Mouse (Mus musculus) right cerebral cortex, postnatal 14 days (tissue): ENCODE data around the gene Dera.
A peak's percentile ranks its signal among the peaks of the same experiment; 100 is the strongest.
"Not testable (repeated sequence)": the region's sequence is repeated elsewhere in the genome, so short reads cannot be mapped to it uniquely, and the experiment has no call there.

Source experiments
- DNase-seq: peaks from one replicate; pipeline ENCODE4 v3.0.0; 2022

The Dera gene

DNA sequence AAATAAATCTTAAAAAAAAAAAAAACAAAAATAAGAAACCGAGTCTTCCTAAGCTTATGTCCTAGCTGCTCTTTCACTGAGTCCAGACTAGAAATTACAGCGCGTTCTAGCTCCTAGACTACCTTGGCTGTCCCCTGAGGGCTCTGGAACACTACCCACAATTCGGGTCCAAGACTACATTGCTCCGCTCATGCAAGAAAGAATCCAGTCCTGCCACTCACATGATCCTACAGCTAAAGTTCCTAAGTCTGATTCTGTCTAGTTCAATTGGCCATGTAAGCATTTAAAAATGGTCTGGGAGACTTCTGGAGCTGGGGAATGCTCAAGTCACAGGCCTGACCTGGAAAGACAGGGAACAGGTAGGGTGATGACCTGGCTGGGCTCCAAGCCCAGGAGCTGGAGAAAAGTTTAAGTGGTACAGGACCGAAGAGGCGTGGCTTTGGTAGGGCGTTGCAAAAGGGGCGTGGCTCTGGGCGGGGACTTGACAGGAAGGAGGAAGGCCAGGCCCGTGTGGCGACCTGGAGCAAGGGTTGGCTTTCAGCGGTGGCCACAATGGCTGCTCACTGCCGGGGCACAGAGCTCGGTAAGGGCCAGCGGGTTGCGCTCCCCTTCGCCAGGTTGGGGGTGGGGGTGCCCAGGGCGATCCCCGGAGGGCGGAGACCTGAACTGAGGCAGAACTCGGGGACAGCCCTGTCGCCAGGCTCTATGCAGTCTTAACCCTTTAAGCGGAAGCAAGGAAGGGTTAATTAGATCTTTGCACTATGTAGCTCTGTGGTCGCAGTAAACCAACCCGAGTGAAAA, at the start of gene Dera:
Gene Dera (plus strand): TSS at position 491 of the 801 bp plus-strand sequence.
- peak; percentile 69 for DNase-seq

- no peak for DNase-seq
Observed at GRCm38 (mm10) chr6:137706209-137706608, 48.1 kb upstream of the Dera start.

DNA sequence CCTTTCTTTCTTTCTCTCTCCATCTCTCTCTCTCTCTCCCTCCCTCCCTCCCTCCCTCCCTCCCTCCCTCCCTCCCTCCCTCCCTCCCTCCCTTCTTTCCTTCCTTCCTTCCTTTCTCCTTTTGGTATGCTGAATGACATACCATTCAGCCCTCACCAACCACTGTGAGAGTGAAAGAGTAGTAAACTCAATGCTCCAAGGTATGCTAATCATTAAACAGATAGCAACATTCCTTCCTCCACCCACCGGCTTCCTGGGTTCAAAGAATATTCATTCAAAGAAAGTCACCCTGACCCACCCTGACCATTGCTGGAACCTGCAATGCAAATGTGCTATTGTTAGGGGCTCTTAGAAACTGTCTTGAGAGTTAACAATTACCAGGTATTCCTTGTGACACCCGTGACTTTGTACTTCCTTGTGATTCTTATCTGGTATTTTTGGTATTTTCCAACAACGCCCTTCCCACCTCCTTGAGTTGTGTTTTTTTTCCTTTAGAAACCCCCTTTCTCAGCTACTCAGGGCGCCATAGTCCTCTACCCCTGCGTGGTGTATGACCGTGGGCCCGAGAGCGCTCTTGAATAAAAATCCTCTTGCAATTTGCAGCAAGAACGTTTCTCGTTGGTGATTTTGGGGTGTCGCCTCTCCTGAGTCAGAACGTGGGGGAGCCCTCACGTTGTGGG, 45.5 kb upstream of the Dera start:
- not testable (repeated sequence) for DNase-seq

- no peak for DNase-seq
Observed at GRCm38 (mm10) chr6:137710179-137711037, 43.9 kb upstream of the Dera start.

GRCm38 (mm10) chr6:137712654-137713309, 41.6 kb upstream of the Dera start:
- DNase-seq: no peak

DNA sequence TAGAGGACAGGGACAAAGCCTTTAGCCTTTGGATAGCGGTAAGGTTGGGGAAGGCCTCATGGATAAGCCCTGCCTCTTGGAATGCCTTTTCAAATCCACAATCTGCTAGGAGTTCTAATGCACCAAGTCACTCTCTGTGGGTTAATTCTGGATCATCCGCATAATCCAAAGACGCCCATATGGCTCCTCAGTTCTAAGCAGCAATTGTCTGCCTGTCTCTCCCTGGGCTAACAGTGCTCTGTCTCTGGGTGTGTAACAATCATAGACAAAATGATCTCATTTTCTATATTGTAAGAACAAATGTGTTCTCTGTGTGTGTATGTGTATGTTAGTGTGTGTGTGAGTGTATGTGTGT, 41.1 kb upstream of the Dera start:
- no peak for DNase-seq

GRCm38 (mm10) chr6:137716802-137717201, 37.5 kb upstream of the Dera start:
- DNase-seq: no peak

DNA sequence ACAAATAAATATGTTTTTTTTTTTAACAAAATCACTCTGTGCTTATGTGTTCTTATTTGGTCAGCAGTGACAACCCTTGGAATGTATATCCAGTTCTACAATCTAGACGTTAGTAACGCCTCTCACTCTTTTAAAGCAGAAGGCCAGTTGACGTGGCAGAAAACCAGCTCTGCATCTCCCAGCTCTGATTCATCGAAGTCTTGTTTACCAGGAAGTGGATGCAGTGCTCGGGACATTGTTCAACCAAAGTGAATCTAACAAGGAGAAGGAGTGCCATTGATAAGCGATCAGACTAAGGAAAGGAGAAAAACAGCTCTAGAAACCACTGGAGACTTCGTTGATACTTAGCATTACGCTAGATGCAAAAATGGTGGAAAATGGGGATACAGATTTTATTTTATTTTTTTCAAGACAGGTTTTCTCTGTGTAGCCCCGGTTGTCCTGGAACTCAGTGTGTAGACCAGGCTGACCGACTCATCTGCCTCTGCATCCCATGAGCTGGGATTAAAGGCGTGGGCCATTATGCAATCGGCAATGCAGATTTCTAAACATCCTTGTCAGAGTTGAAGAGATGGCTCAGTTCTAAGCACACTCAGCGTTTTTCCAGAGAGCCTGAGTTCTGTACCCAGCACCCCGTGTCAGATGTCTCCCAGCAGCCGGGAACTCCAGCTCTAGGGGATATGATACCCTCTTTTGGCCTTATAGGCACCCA, 32.0 kb upstream of the Dera start:
- DNase-seq: no peak

- no peak for DNase-seq
Observed at GRCm38 (mm10) chr6:137723898-137724297, 30.4 kb upstream of the Dera start.

- no peak for DNase-seq
Observed at GRCm38 (mm10) chr6:137734460-137734845, 19.9 kb upstream of the Dera start.

DNA sequence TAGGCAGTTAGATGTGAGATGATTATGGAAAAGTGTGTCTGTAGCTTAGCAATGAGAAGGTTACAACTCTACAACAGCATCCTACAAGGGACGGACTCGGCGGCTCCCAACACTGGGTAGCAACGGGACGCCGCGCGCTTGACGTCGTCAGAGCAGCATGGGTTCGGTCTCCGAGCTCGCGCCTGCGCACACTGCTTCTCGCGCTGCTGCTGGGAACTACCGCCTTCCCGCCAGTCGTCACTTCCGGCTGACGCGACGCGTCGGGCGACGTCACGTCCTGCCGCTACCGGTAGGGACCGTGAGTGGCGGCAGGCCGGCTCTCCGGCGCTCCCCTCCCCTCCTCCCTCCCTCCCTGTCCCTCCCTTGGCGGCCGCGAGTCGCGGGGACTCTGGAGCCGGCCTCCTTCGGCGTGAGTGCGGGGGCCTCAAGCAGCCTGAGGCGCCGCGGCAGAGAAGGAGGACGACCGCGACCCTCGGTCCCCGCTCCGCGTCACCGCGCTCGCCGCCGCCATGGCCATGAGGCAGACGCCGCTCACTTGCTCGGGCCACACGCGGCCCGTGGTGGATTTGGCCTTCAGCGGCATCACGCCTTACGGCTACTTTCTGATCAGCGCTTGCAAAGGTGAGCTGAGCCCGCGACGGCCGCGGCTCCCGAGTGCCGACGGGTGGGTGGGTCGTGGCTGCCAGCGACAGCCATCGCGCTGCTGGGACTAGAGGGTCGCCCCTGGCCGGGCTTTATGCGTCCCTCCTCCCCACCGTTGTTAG, 19.3 kb upstream of the Dera start, which contains the start of gene Strap:
Gene Strap (plus strand): TSS at position 233 of the 764 bp plus-strand sequence.
- DNase-seq: peak; percentile 97

DNA sequence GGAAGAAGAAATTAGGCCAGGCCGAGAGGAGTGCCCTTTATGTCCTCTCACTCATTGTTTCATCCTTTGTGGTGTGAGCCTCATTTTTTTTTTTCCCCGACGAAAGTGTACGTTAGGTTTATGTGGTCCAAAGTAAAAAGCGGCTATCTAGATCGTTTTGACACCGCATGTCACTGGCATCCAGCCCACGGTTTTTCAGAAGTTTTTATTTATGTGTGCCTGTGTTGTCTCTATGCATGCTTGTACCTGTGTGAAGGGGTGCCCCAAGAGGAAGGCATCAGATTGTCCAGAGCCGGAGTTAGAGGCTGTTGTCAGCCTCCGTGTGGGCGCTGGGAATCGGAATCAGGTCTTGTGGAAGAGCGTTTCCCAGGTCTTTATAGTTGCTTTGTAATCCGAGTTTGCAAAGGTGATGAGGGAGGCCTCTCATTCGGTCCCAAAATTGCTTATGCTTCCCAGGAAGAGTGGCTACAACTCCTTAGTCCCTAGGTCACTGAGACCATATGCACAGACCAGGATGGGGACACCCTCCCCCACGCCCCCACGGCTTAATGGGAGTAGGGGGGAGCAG, 18.6 kb upstream of the Dera start:
- DNase-seq: no peak

DNA sequence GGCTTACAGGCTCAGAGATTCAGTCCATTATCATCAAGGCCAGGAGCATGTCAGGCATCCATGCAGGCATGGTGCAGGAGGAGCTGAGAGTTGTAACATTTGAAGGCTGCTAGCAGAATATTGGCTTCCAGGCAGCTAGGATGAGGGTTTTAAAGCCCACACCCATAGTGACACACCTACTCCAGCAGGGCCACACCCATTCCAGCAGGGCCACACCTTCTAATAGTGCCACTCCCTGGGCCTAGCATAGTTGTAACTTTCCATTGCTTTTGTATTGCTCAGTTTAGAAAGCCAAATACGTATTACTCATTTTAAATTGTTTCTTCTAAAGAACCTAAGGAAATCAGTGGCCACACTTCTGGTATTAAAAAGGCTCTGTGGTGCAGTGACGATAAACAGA, 13.4 kb upstream of the Dera start:
- no peak for DNase-seq

DNA sequence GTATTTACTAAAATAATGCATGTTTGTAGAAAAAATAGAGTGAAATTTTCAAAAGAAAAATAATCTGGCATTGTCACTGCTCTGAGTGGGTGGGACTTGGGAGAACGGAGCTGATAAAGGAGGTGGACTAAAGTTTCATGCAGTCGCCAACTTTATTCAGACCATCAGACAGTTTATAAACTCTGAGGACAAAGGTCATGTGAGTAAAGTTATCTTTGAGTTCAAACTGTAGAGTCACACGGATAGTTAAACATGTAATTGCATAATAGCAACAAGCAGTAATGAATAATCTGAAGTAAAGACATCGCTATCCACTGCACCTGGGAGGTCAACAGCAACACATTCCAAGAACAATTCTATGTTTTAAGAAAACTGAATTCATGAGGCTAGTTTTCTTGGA, 9.6 kb upstream of the Dera start:
- DNase-seq: no peak

GRCm38 (mm10) chr6:137747174-137747928, 7.0 kb upstream of the Dera start:
- DNase-seq: no peak

DNA sequence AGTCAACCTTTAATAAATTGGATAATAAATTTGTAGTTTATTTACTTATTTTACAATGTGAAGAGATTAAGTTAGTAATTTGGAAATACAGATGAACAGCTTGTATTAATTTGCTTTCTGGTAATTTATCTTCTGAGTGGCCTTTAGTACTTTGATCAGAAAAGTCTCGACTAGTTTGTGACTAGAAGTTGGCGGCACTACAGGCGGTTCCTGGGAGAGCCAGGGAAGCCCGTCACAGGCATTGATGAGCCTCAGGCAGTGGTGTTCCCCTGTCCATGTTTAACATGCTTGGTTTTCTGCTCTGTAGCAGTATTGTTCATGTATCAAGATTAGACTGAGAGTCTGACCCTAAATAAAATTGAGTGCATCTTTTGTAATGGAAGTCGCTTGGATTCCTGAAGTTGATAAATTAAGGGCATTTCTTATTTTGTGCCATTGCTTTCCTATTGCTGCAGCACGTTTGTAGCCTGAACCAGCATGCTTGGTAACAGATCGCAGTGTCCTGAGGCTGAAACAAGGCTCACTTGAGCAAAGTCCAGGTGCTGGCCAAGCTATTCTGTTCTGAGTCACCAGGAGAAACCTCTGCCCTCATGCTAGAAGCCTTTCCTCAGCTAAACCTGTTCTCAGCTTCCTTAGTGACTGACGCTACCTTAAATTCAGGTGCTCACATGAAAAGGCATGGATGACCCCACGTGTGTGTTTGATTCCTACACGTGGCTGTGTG, 2.6 kb upstream of the Dera start:
- DNase-seq: no peak

DNA sequence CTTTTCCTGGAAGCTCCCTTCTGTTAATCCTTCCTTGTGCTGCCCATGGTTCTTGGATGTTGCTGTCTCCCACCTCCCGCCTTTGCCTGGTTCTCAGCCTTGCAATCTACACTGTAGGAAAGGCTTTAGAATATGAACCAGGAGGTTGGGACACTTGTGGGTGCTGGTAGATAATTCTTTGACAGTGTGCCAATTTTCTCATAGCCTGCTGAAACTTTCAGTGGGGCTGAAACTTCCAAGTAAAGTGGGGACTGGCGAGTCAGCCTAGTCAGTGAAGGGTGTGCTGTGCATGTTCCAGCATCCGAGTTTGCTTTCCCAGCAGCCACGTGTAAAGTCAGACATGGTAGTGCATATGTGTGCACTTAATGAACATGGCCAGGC, 2.1 kb upstream of the Dera start:
- no peak for DNase-seq

DNA sequence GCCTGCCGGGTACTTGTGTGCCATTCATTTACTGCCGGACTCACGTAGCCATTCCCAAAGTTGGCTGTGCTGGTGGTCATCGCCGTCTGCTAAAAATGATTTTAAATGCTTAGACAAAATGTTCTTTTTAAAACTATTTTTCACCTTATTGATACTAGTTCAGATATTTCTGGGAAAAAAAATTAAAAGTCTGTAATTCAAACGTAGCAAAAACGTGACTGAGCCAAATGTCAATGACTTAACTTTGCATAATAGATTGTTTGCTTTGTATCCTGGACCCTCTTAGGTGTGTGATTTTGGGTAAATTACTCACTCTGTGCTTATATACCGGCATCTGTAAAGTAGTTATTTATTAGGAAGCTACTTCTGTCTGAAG, 499 bp downstream of the Dera start:
- DNase-seq: no peak

DNA sequence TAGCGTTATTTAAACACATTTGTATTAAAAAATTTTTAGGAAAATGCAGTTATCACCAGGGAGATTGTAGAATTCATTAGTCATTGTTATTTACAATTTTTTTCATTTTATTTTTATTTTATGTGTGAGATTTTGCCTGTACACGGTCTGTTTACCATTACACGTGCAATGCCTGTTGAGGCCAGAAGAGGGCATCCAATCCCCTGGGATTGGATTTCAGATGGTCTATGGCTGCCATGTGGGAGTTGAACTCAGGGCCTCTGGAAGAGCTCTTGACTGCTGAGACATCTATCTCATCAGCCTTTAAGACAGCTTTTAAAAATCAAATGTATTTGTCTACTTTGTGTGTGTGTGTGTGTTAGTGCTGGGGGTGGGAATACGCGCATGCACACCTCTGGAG, 2.0 kb downstream of the Dera start:
- DNase-seq: peak; percentile 36

- DNase-seq: no peak
Observed at GRCm38 (mm10) chr6:137757891-137758290, 3.5 kb downstream of the Dera start.
